Mouse (Mus musculus) myocyte (in vitro differentiated cells): ENCODE measurements around the gene D8Ertd738e. TPM values are rescaled to one million over a fixed set of nuclear protein-coding genes. Genes with fewer than 3 reads are reported as not detected.
A peak's percentile ranks its signal among the peaks of the same experiment; 100 is the strongest.

Source experiments
- H3K27me3 ChIP-seq: one replicate; pipeline ENCODE4 v1.6.1; 2011; ENCODE audit not compliant: control insufficient read depth, insufficient read depth, insufficient read length
- H3K36me3 ChIP-seq: one replicate; pipeline ENCODE4 v1.6.1; 2011; ENCODE audit not compliant: control insufficient read depth, insufficient read depth
- H3K4me2 ChIP-seq: one replicate; pipeline ENCODE4 v1.6.1; 2011; ENCODE audit warnings: low read depth, control low read depth
- H3K4me3 ChIP-seq: one replicate; pipeline ENCODE4 v1.5.1; 2011; ENCODE audit warnings: mild to moderate bottlenecking, control low read depth, moderate library complexity
- H3K79me2 ChIP-seq: one replicate; pipeline ENCODE4 v1.6.1; 2011; ENCODE audit not compliant: control insufficient read depth, insufficient read depth
- H3ac ChIP-seq: one replicate; pipeline ENCODE4 v1.6.1; 2011; ENCODE audit not compliant: control insufficient read depth, insufficient read length
- CEBPB ChIP-seq: IDR thresholded peaks from 2 replicates; pipeline ENCODE4 v1.6.1; 2011; ENCODE audit warnings: mild to moderate bottlenecking, moderate library complexity; ENCODE audit not compliant: poor library complexity, insufficient read depth, severe bottlenecking
- E2F4 ChIP-seq: IDR thresholded peaks from one replicate; pipeline ENCODE4 v1.6.1; 2011; ENCODE audit warnings: mild to moderate bottlenecking, control low read depth, moderate library complexity; ENCODE audit not compliant: insufficient read depth
- MAX ChIP-seq: IDR thresholded peaks from one replicate; pipeline ENCODE4 v1.6.1; 2011; ENCODE audit warnings: low read depth, mild to moderate bottlenecking, control low read depth
- MYOD1 ChIP-seq, 3 experiments: IDR thresholded peaks; one replicate each; pipeline ENCODE4 v1.6.1; 2011; ENCODE audit warnings: control low read depth in 2 of 3, low read depth in 2 of 3, mild to moderate bottlenecking in 2 of 3, moderate library complexity in 1 of 3; ENCODE audit not compliant: insufficient read length in 2 of 3, control insufficient read depth in 1 of 3
- MYOG ChIP-seq, 3 experiments: IDR thresholded peaks; one replicate each; pipeline ENCODE4 v1.6.1; 2011; ENCODE audit warnings: control low read depth in 2 of 3, low read depth in 2 of 3, mild to moderate bottlenecking in 2 of 3; ENCODE audit not compliant: insufficient read length in 2 of 3, control insufficient read depth in 1 of 3, insufficient read depth in 1 of 3
- POLR2A ChIP-seq: IDR thresholded peaks from one replicate; pipeline ENCODE4 v1.6.1; 2011; ENCODE audit warnings: low read depth, mild to moderate bottlenecking, control low read depth, moderate library complexity; ENCODE audit not compliant: insufficient read length
- POLR2AphosphoS2 ChIP-seq: IDR thresholded peaks from one replicate; pipeline ENCODE4 v1.6.1; 2011; ENCODE audit warnings: low read depth, control low read depth; ENCODE audit not compliant: insufficient read length
- REST ChIP-seq: IDR thresholded peaks from one replicate; pipeline ENCODE4 v1.6.1; 2011; ENCODE audit warnings: mild to moderate bottlenecking, control low read depth, moderate library complexity; ENCODE audit not compliant: insufficient read depth, insufficient read length
- SRF ChIP-seq: IDR thresholded peaks from one replicate; pipeline ENCODE4 v1.6.1; 2011; ENCODE audit warnings: low read depth; ENCODE audit not compliant: control insufficient read depth, insufficient read length
- TCF12 ChIP-seq: IDR thresholded peaks from one replicate; pipeline ENCODE4 v1.6.1; 2011; ENCODE audit warnings: mild to moderate bottlenecking, control low read depth; ENCODE audit not compliant: poor library complexity, insufficient read depth, severe bottlenecking
- TCF3 ChIP-seq: IDR thresholded peaks from one replicate; pipeline ENCODE4 v1.6.1; 2011; ENCODE audit warnings: low read depth, control low read depth; ENCODE audit not compliant: insufficient read length
- USF1 ChIP-seq: IDR thresholded peaks from one replicate; pipeline ENCODE4 v1.6.1; 2011; ENCODE audit warnings: low read depth, mild to moderate bottlenecking, control low read depth, moderate library complexity
- polyA plus RNA-seq: library from polyadenylated mRNA; unstranded; fragments of >200 nt; fragmentation: generic; extraction: Trizol; gene quantifications from one replicate; pipeline ENCODE4 v1.2.1, GENCODE M21; 2012; ENCODE audit warnings: missing spikeins

Gene D8Ertd738e
- polyA plus RNA-seq, 1 experiment: 232 TPM

DNA sequence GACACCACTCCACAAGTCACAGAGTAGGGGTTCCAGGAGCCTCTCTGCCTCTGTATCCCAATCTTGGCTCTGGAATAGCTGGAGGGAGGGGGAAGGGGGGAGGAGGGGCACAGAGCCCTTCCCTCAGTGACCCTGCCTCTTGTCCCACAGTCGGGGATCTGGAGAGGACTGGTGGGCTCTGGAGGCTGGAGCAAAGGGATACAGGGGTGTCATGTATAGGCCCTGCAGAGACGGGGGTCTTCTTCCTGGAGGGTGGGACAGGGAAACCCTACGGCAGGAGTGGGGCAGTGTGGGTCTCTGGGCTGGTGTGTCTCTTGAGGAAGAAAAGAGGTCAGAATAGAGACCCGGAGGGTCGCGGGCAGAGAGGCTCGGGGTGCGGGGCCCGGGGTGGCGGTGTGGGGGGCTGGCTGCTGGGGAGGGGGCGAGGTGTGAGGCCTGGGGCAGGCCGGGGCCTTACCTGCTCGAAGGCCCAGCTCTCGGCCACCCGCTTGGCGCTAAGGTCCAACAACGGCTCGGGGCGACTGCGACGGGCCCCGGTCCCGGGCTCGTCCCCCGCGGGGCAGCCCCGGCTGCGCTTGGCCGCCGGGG is 13.0 kb downstream of the D8Ertd738e start:
- Histone ChIP-seq H3K4me3 (peak overlapping the region; percentile 79), H3K79me2 (peaks cover 13% of the 10 kb centered on the region), H3K36me3 (peaks cover 6% of the 10 kb centered on the region), H3ac (peak overlapping the region; percentile 17), H3K27me3 (no peaks in the 10 kb centered on the region), H3K4me2 (peak overlapping the region; percentile 72)
- no peak for TF ChIP-seq E2F4
- no peak for TF ChIP-seq POLR2AphosphoS2

DNA sequence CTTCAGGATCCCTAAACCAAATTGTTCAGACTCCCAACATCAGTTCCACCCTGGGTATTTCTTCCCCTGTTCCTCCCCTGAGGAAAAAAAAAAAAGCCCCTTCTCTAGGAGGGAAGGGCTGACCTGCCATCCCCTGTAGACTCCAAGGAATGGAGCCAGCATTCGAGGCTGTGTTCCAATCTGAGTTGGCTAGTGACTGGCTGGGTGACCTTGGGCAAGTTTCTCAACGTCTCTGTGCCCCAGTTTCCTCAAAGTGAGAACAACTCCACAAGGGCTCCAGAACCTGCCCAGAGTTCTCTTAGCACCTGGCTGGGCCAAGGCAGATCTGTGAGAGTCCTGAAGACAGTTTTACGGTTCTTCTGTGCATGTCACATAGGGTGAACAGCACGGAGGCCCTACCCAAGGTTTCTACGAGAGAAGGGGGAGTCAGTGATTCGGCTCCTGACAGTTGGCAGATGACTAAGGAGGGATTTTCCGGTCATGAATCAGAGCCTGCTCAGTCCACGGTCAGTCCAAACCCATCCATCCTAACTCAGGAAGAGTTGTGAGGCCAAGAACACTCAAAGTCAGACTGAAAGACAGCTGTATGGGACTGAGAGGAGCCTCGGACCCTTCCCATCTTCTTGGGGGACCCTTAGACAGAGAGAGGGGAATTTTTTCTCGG is 13.6 kb downstream of the D8Ertd738e start:
- peaks cover 6% of the 10 kb centered on the region for H3K36me3 ChIP-seq
- no peak for TF ChIP-seq TCF3
- no peak for TF ChIP-seq MYOG (IDR thresholded peaks at IDR 0.05; ENCODE audit: control insufficient read depth in 1 of 3, insufficient read depth in 1 of 3, insufficient read length in 2 of 3, low read depth in 2 of 3)
- TF ChIP-seq POLR2A: peak; percentile 20
- peak overlapping the region; percentile 17 for H3ac ChIP-seq
- peaks cover 13% of the 10 kb centered on the region for H3K79me2 ChIP-seq
- peak overlapping the region; percentile 72 for H3K4me2 ChIP-seq
- no peaks in the 10 kb centered on the region for H3K27me3 ChIP-seq
- peak overlapping the region; percentile 79 for H3K4me3 ChIP-seq

DNA sequence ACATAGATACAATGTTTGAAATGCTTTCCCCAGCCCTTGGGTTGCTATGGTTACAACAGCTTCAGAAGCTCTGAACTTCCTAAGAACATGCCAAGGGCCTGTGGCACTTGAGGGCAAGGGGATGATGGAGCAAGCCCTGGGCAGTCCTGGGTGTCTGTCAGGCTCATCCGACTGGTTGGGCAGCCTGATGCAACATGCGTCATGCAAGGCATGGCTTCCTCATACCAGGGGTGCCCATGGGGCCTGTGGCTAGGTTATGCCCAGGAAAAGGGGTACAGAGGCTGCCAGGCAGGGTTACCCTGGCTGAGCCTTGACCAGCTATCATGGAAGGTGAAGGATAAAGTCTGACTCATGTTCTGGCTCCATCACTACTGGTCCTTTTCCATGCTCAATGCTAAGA is 16.5 kb downstream of the D8Ertd738e start:
- H3K79me2 ChIP-seq: peaks cover 13% of the 10 kb centered on the region
- H3K27me3 ChIP-seq: no peaks in the 10 kb centered on the region
- no peak overlapping the region for H3K4me2 ChIP-seq
- H3ac ChIP-seq: no peak overlapping the region
- peaks cover 10% of the 10 kb centered on the region for H3K36me3 ChIP-seq
- no peak for TF ChIP-seq REST
- TF ChIP-seq SRF: no peak
- TF ChIP-seq USF1: no peak
- TF ChIP-seq POLR2A: no peak
- TF ChIP-seq MYOD1 (IDR thresholded peaks at IDR 0.05; ENCODE audit: control insufficient read depth in 1 of 3, insufficient read length in 2 of 3, low read depth in 2 of 3): no peak
- TF ChIP-seq TCF12: no peak
- TF ChIP-seq CEBPB: no peak
- no peak for TF ChIP-seq MYOG (IDR thresholded peaks at IDR 0.05; ENCODE audit: control insufficient read depth in 1 of 3, insufficient read depth in 1 of 3, insufficient read length in 2 of 3, low read depth in 2 of 3)
- no peak overlapping the region for H3K4me3 ChIP-seq

DNA sequence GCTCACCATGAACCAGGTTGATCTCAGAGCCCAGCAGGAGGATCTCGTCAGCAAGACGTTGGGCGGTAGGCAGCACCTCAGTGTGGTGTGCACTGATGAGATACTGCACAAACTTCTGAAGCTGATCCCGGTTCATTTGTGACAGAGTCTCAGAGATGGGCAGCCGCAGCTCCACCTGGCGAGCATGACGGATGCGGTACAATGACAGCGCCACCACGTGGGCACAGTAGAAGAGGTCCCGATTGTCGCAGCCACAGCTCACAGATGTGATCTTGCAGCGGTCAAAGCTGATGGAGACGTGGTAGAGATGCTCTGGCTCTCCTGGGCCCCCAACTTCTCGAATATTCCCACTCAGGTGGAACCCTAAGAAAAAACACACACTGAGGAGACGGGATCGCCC is 18.8 kb downstream of the D8Ertd738e start:
- Histone ChIP-seq H3K27me3 (no peaks in the 10 kb centered on the region), H3K79me2 (peaks cover 4% of the 10 kb centered on the region), H3K4me3 (no peak overlapping the region), H3K4me2 (no peak overlapping the region), H3ac (no peak overlapping the region), H3K36me3 (peaks cover 12% of the 10 kb centered on the region)
- no peak for TF ChIP-seq CEBPB

DNA sequence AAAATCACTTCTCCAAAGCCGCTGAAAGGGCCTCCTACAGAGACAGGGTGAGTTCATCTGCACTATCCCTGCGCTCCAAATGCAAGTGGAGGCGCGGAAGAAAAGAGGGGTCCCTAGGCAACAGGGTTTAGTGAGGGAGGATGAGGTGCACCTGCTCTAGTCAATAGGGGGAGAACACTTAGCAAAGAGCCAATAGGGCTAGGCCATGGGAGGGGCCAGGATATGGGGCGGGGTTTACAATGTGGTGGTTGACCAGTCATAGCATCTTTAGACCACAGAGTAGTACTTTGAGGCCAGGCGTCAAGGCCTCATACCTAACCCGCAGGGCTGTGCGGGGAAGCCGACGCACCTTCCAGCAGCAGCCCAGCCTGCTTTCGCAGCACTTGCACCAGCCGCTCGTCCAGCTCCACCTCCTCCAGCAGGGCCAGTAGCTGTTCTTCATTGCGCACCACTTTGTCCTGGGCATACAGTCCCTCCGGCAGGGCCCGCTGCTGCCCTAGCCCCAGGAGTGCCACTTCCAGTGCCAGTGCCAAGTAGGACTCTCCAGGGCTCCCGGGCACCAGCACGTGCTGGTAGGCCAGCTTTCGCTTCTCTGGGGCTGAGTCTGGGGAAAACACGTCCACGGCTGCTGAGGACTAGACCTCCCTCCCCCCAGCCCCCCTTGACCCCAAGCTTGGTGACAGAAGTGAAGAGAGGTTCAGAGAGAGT is 26.0 kb downstream of the D8Ertd738e start:
- H3K4me2 ChIP-seq: no peak overlapping the region
- peaks cover 26% of the 10 kb centered on the region for H3K36me3 ChIP-seq
- no peaks in the 10 kb centered on the region for H3K27me3 ChIP-seq
- H3ac ChIP-seq: no peak overlapping the region
- TF ChIP-seq TCF12 (no peak), TCF3 (no peak), E2F4 (no peak), REST (no peak), MYOG (IDR thresholded peaks at IDR 0.05; ENCODE audit: control insufficient read depth in 1 of 3, insufficient read depth in 1 of 3, insufficient read length in 2 of 3, low read depth in 2 of 3) (no peak), MAX (no peak), MYOD1 (IDR thresholded peaks at IDR 0.05; ENCODE audit: control insufficient read depth in 1 of 3, insufficient read length in 2 of 3, low read depth in 2 of 3) (no peak), USF1 (no peak)
- no peak overlapping the region for H3K4me3 ChIP-seq
- H3K79me2 ChIP-seq: no peaks in the 10 kb centered on the region
